In the genomic region with DNA sequence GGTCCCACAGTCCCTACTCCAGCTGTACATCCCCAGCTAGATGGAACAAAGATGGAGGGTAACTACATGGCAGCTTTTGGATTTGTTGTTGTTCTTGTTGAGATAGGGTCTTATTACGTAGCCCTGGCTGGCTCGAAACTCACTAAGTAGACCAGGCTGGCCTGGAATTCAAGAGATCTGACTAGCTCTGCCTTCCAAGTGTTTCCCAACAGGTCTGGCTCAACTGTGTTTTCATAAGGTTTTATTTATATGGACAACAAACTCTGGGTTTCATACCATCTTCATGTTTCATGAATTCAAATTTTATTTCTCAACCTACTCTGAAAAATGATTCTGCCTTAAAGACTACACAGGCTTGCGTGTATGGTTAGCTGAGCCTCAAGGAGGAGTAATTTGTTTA, we compare ENCODE assay signal across 22 mouse cellular contexts. TPM values are rescaled to one million over a fixed set of nuclear protein-coding genes. Genes with fewer than 3 reads are reported as not detected.
A peak's percentile ranks its signal among the peaks of the same experiment; 100 is the strongest.
DNase-seq lines count a peak whose midpoint lies in the region; TF ChIP-seq lines count a peak whose summit lies in the region.
"Had no signal": no experiment of that assay in that cellular context is flagged by ENCODE, and none has a peak within 500 bp of the region (broad histone marks: within the 10 kb centered on the region; RNA-seq: fewer than 3 reads in every experiment).

No protein-coding gene starts in this region.

- peak overlapping the region; percentile 71 for H3K4me2 ChIP-seq in CH12.LX (ENCODE audit: insufficient read depth, low read depth, poor library complexity, severe bottlenecking)
- H3K4me2 ChIP-seq: embryonic facial prominence, embryonic 13.5 days; embryonic facial prominence, embryonic 15.5 days; forebrain, embryonic 13.5 days; forebrain, embryonic 15.5 days had no signal

- H3K27me3 ChIP-seq in CH12.LX (replicated peaks): no peaks in the 10 kb centered on the region
- H3K27me3 ChIP-seq in cerebellum, adult 2 months (ENCODE audit: control insufficient read depth, insufficient read depth, low read length): no peaks in the 10 kb centered on the region
- H3K27me3 ChIP-seq: embryonic facial prominence, embryonic 13.5 days; embryonic facial prominence, embryonic 15.5 days; forebrain, embryonic 13.5 days; forebrain, embryonic 15.5 days had no signal

- dilution Hi-C loops in CH12.LX (cut with MboI; ENCODE audit: extremely low pct_ligation_motif_present, extremely low pct_unique_long_range_greater_than_20kb, low sequenced_read_pairs): no loop called here

- no peak for TF ChIP-seq RAD21 in CH12.LX (IDR thresholded peaks at IDR 0.05; ENCODE audit: low read depth, low read length)

- no peaks in the 10 kb centered on the region for H3K9me3 ChIP-seq in CH12.LX (replicated peaks; ENCODE audit: low read length)
- H3K9me3 ChIP-seq: embryonic facial prominence, embryonic 13.5 days; embryonic facial prominence, embryonic 15.5 days; forebrain, embryonic 13.5 days; forebrain, embryonic 15.5 days; G1E had no signal

- no peak for TF ChIP-seq EP300 in CH12.LX (IDR thresholded peaks at IDR 0.05; ENCODE audit: low read length)

- peak overlapping the region; percentile 71 for H3K27ac ChIP-seq in CH12.LX (ENCODE audit: insufficient read depth, low read depth)
- no peak overlapping the region for H3K27ac ChIP-seq in cerebellum, adult 2 months (ENCODE audit: insufficient read depth, low read length)
- H3K27ac ChIP-seq: embryonic facial prominence, embryonic 13.5 days; embryonic facial prominence, embryonic 15.5 days; forebrain, embryonic 13.5 days; forebrain, embryonic 15.5 days had no signal

- WGBS in cerebellum, adult 2 months: over 99% methylated on average over 3 of the region's 3 CpGs

- peaks cover 96% of the 10 kb centered on the region for H3K79me2 ChIP-seq in CH12.LX (replicated peaks; ENCODE audit: control insufficient read depth, extremely low read depth, insufficient read depth, poor library complexity, severe bottlenecking)

- peaks cover 7 to 71% of the 10 kb centered on the region in 2 experiments; a peak in 3 of 4 replicates for H3K4me1 ChIP-seq in CH12.LX (ENCODE audit: control insufficient read depth in 1 of 2, insufficient read depth in 2 of 2)
- no peaks in the 10 kb centered on the region for H3K4me1 ChIP-seq in cerebellum, adult 2 months (ENCODE audit: control insufficient read depth, insufficient read depth, low read length)

- peak overlapping the region; percentile 91 for H3K9ac ChIP-seq in CH12.LX (ENCODE audit: insufficient read depth, low read depth)
- H3K9ac ChIP-seq: embryonic facial prominence, embryonic 13.5 days; embryonic facial prominence, embryonic 15.5 days; forebrain, embryonic 13.5 days; forebrain, embryonic 15.5 days; forebrain, postnatal 0 days had no signal

- no peak for DNase-seq in CH12.LX (ENCODE audit: extremely low read depth)
- peak; percentile 50 for DNase-seq in NIH3T3 (ENCODE audit: low read depth)
- peak; percentile 27 for DNase-seq in induced T-regulatory cell, adult 2 months (ENCODE audit: low read depth)
- DNase-seq in kidney, adult 11 months: no peak
- no peak for DNase-seq in cerebellum, adult 2 months
- no peak for DNase-seq in adrenal gland, adult (ENCODE audit: inconsistent age in 2 of 2, low spot score in 1 of 2)
- DNase-seq: adrenal gland, adult 8-10 months; adrenal gland, postnatal 14 days; adrenal gland, postnatal 36 days; cerebellum, adult 11-12 months; cerebellum, adult 8-10 months; cerebellum, adult 9-11 months; cerebellum, postnatal 14 days; cerebellum, postnatal 36 days; embryo, embryonic 11 days; forebrain, postnatal 0 days had no signal

- H3K36me3 ChIP-seq in CH12.LX (replicated peaks in 1 of 2; ENCODE audit: control insufficient read depth in 1 of 2, insufficient read depth in 1 of 2, low read length in 1 of 2): no peaks in the 10 kb centered on the region
- H3K36me3 ChIP-seq: embryonic facial prominence, embryonic 13.5 days; embryonic facial prominence, embryonic 15.5 days; forebrain, embryonic 15.5 days had no signal

- peak overlapping the region in 2 of 3 experiments; percentile 53 to 99 for H3K4me3 ChIP-seq in CH12.LX (replicated peaks in 1 of 3; ENCODE audit: low read depth in 2 of 3, low read length in 2 of 3, poor library complexity in 1 of 3)
- H3K4me3 ChIP-seq in cerebellum, adult 2 months (replicated peaks; ENCODE audit: insufficient read depth, low read depth, low read length): no peak overlapping the region
- H3K4me3 ChIP-seq: embryonic facial prominence, embryonic 13.5 days; embryonic facial prominence, embryonic 15.5 days; erythroblast, embryonic 14.5 days; forebrain, embryonic 13.5 days; forebrain, embryonic 15.5 days had no signal

- in situ Hi-C loops in CH12.LX (cut with MboI; ENCODE audit: low pct_ligation_motif_present, low pct_unique_long_range_greater_than_20kb, low sequenced_read_pairs): no loop called here

- TF ChIP-seq CTCF in CH12.LX (conservative IDR thresholded peaks at IDR 0.05 in 1 of 2, IDR thresholded peaks at IDR 0.05 in 1 of 2; ENCODE audit: low read depth in 2 of 2, low read length in 2 of 2): no peak
- TF ChIP-seq CTCF in cerebellum, adult 2 months (IDR thresholded peaks at IDR 0.05; ENCODE audit: borderline replicate concordance, insufficient read depth, low read depth, low read length): no peak

- no peak for TF ChIP-seq POLR2A in CH12.LX (IDR thresholded peaks at IDR 0.05; ENCODE audit: low read depth, low read length)
- no peak for TF ChIP-seq POLR2A in cerebellum, adult 2 months (IDR thresholded peaks at IDR 0.05; ENCODE audit: borderline replicate concordance, insufficient read depth, low read length)

TF ChIP-seq in CH12.LX, 34 proteins besides CTCF, POLR2A, EP300 and RAD21:
- no peak for TF ChIP-seq MXI1 (IDR thresholded peaks at IDR 0.05; ENCODE audit: low read depth, low read length)
- TF ChIP-seq USF1 (IDR thresholded peaks at IDR 0.05; ENCODE audit: low read depth, low read length): no peak
- no peak for TF ChIP-seq SIN3A (IDR thresholded peaks at IDR 0.05; ENCODE audit: low read length)
- TF ChIP-seq CHD2 (IDR thresholded peaks at IDR 0.05; ENCODE audit: low read length): no peak
- no peak for TF ChIP-seq CHD1 (IDR thresholded peaks at IDR 0.05; ENCODE audit: low read depth, low read length)
- TF ChIP-seq GABPA (IDR thresholded peaks at IDR 0.05; ENCODE audit: insufficient replicate concordance, low read depth, low read length): no peak
- TF ChIP-seq POLR2AphosphoS2 (IDR thresholded peaks at IDR 0.05; ENCODE audit: low read depth, low read length): no peak; the same call in 1 of the 2 replicates

RNA-seq across cellular contexts. Expression of gene Fam3c, which starts 7.1 kb away (rescaled TPM):
- 95.9 and 121 TPM in 2 replicates for total RNA-seq in CH12.LX (2012; rRNA removed)
- 61.9 and 68.4 TPM in 2 replicates for total RNA-seq in CH12.LX (2014; rRNA removed)
- 155 and 169 TPM in 2 replicates for polyA plus RNA-seq in CH12.LX (2012; ENCODE audit: insufficient read length, low read depth)
- polyA plus RNA-seq in cerebellum, adult 2 months (2012; rRNA removed): 19.1 and 22.9 TPM in 2 replicates

Comparison
In these comparisons a context has a peak if more than half of its experiments do, and no peak if none do; other contexts are left out.
1. DNase-seq: peak in NIH3T3 (single experiment) and induced T-regulatory cell, adult 2 months (single experiment); none in CH12.LX (single experiment), kidney, adult 11 months (single experiment), cerebellum, adult 2 months (0 of 2) and adrenal gland, adult (0 of 2).